Mouse (Mus musculus): ENCODE data around the gene Trim66. TPM values are rescaled to one million over a fixed set of nuclear protein-coding genes. Genes with fewer than 3 reads are reported as not detected.

Gene Trim66
- polyA plus RNA-seq (2014; fragmentation: Nextera tagmentation; extraction: Ambion mirVana), result 0.75 and 1.3 TPM in 2 replicates

GRCm38 (mm10) chr7:109508034-109508433 is at the start of gene Trim66:
Trim66 (minus strand) TSS chr7:109508134.
- Histone ChIP-seq H3K4me3 (replicated peaks; ENCODE audit: low read depth, low read length) (no peak within 1 kb of the TSS), H3K9ac (replicated peaks; ENCODE audit: low read length) (no peak within 1 kb of the TSS), H3K4me1 (ENCODE audit: control insufficient read depth, insufficient read depth, low read length) (peaks cover 10% of the 10 kb centered on the region), H3K27me3 (ENCODE audit: control insufficient read depth, insufficient read depth, low read length) (no peaks in the 10 kb centered on the region), H3K9me3 (ENCODE audit: control insufficient read depth, low read length) (no peaks in the 10 kb centered on the region), H3K27ac (replicated peaks; ENCODE audit: low read depth, low read length) (0 out of 2 replicates have a peak within 1 kb of the TSS, but pooled peaks have one; percentile 20), H3K36me3 (ENCODE audit: control insufficient read depth, insufficient read depth, low read length) (no peaks in the 10 kb centered on the region), H3K4me2 (ENCODE audit: low read length) (peak within 1 kb of the TSS; percentile 25)
- ATAC-seq (ENCODE audit: low FRiP score, low TSS enrichment), result no peak
- DNase-seq, result no peak
- 84% methylated on average over 4 of the region's 4 CpGs for WGBS

- H3K27me3 ChIP-seq (ENCODE audit: control insufficient read depth, insufficient read depth, low read length), result no peaks in the 10 kb centered on the region
- DNase-seq (no peak), ATAC-seq (ENCODE audit: low FRiP score, low TSS enrichment) (no peak)
- no peak overlapping the region for H3K27ac ChIP-seq (replicated peaks; ENCODE audit: low read depth, low read length)
- H3K4me2 ChIP-seq (ENCODE audit: low read length), result no peak overlapping the region
- H3K9ac ChIP-seq (replicated peaks; ENCODE audit: low read length), result no peak overlapping the region
- 96% methylated on average over 5 of the region's 5 CpGs for WGBS
- no peaks in the 10 kb centered on the region for H3K9me3 ChIP-seq (ENCODE audit: control insufficient read depth, low read length)
- H3K4me1 ChIP-seq (ENCODE audit: control insufficient read depth, insufficient read depth, low read length), result no peaks in the 10 kb centered on the region
- H3K36me3 ChIP-seq (ENCODE audit: control insufficient read depth, insufficient read depth, low read length), result 0 out of 2 replicates have a peak, but pooled peaks cover 3% of the 10 kb centered on the region
- no peak overlapping the region for H3K4me3 ChIP-seq (replicated peaks; ENCODE audit: low read depth, low read length)
Measured at GRCm38 (mm10) chr7:109546726-109547125, 38.8 kb upstream of the Trim66 start.

GRCm38 (mm10) chr7:109546186-109546585 is 38.3 kb upstream of the Trim66 start:
- Histone ChIP-seq H3K27ac (replicated peaks; ENCODE audit: low read depth, low read length) (no peak overlapping the region), H3K36me3 (ENCODE audit: control insufficient read depth, insufficient read depth, low read length) (0 out of 2 replicates have a peak, but pooled peaks cover 3% of the 10 kb centered on the region), H3K9me3 (ENCODE audit: control insufficient read depth, low read length) (no peaks in the 10 kb centered on the region), H3K9ac (replicated peaks; ENCODE audit: low read length) (no peak overlapping the region), H3K4me2 (ENCODE audit: low read length) (no peak overlapping the region), H3K27me3 (ENCODE audit: control insufficient read depth, insufficient read depth, low read length) (no peaks in the 10 kb centered on the region), H3K4me1 (ENCODE audit: control insufficient read depth, insufficient read depth, low read length) (no peaks in the 10 kb centered on the region), H3K4me3 (replicated peaks; ENCODE audit: low read depth, low read length) (no peak overlapping the region)
- ATAC-seq (ENCODE audit: low FRiP score, low TSS enrichment) (no peak), DNase-seq (no peak)
- 93% methylated on average over 2 of the region's 2 CpGs for WGBS

- ATAC-seq (ENCODE audit: low FRiP score, low TSS enrichment), result no peak
- DNase-seq, result peak; percentile 20
Measured at GRCm38 (mm10) chr7:109545255-109545993, 37.5 kb upstream of the Trim66 start.

GRCm38 (mm10) chr7:109544792-109545191 is 36.9 kb upstream of the Trim66 start:
- 0 out of 2 replicates have a peak, but pooled peaks cover 3% of the 10 kb centered on the region for H3K36me3 ChIP-seq (ENCODE audit: control insufficient read depth, insufficient read depth, low read length)
- DNase-seq (no peak), ATAC-seq (ENCODE audit: low FRiP score, low TSS enrichment) (no peak)
- no peak overlapping the region for H3K4me2 ChIP-seq (ENCODE audit: low read length)
- H3K27ac ChIP-seq (replicated peaks; ENCODE audit: low read depth, low read length), result 0 out of 2 replicates have a peak overlapping the region, but pooled peaks have one; percentile 22
- no peak overlapping the region for H3K9ac ChIP-seq (replicated peaks; ENCODE audit: low read length)
- WGBS, result 84% methylated on average over 5 of the region's 5 CpGs
- no peaks in the 10 kb centered on the region for H3K27me3 ChIP-seq (ENCODE audit: control insufficient read depth, insufficient read depth, low read length)
- H3K4me1 ChIP-seq (ENCODE audit: control insufficient read depth, insufficient read depth, low read length), result no peaks in the 10 kb centered on the region
- no peak overlapping the region for H3K4me3 ChIP-seq (replicated peaks; ENCODE audit: low read depth, low read length)
- no peaks in the 10 kb centered on the region for H3K9me3 ChIP-seq (ENCODE audit: control insufficient read depth, low read length)

More at GRCm38 (mm10) chr7:109545255-109545993, 37.5 kb upstream of the Trim66 start:
- H3K27me3 ChIP-seq (ENCODE audit: control insufficient read depth, insufficient read depth, low read length), result no peaks in the 10 kb centered on the region
- no peak overlapping the region for H3K4me3 ChIP-seq (replicated peaks; ENCODE audit: low read depth, low read length)
- H3K27ac ChIP-seq (replicated peaks; ENCODE audit: low read depth, low read length), result 0 out of 2 replicates have a peak overlapping the region, but pooled peaks have one; percentile 22
- H3K36me3 ChIP-seq (ENCODE audit: control insufficient read depth, insufficient read depth, low read length), result 0 out of 2 replicates have a peak, but pooled peaks cover 3% of the 10 kb centered on the region
- WGBS, result 78% methylated on average over 10 of the region's 10 CpGs
- H3K4me1 ChIP-seq (ENCODE audit: control insufficient read depth, insufficient read depth, low read length), result no peaks in the 10 kb centered on the region
- no peaks in the 10 kb centered on the region for H3K9me3 ChIP-seq (ENCODE audit: control insufficient read depth, low read length)
- H3K4me2 ChIP-seq (ENCODE audit: low read length), result no peak overlapping the region
- H3K9ac ChIP-seq (replicated peaks; ENCODE audit: low read length), result no peak overlapping the region

GRCm38 (mm10) chr7:109542364-109542628 is 34.4 kb upstream of the Trim66 start:
- H3K4me3 ChIP-seq (replicated peaks; ENCODE audit: low read depth, low read length), result no peak overlapping the region
- H3K4me1 ChIP-seq (ENCODE audit: control insufficient read depth, insufficient read depth, low read length), result no peaks in the 10 kb centered on the region
- 0 out of 2 replicates have a peak, but pooled peaks cover 3% of the 10 kb centered on the region for H3K36me3 ChIP-seq (ENCODE audit: control insufficient read depth, insufficient read depth, low read length)
- no peak overlapping the region for H3K9ac ChIP-seq (replicated peaks; ENCODE audit: low read length)
- no peak overlapping the region for H3K4me2 ChIP-seq (ENCODE audit: low read length)
- ATAC-seq (ENCODE audit: low FRiP score, low TSS enrichment), result no peak
- DNase-seq, result no peak
- no peak overlapping the region for H3K27ac ChIP-seq (replicated peaks; ENCODE audit: low read depth, low read length)
- H3K9me3 ChIP-seq (ENCODE audit: control insufficient read depth, low read length), result no peaks in the 10 kb centered on the region
- WGBS, result 90% methylated on average over 3 of the region's 3 CpGs
- no peaks in the 10 kb centered on the region for H3K27me3 ChIP-seq (ENCODE audit: control insufficient read depth, insufficient read depth, low read length)

GRCm38 (mm10) chr7:109541609-109542363 is 33.9 kb upstream of the Trim66 start:
- no peaks in the 10 kb centered on the region for H3K9me3 ChIP-seq (ENCODE audit: control insufficient read depth, low read length)
- no peak overlapping the region for H3K9ac ChIP-seq (replicated peaks; ENCODE audit: low read length)
- H3K27ac ChIP-seq (replicated peaks; ENCODE audit: low read depth, low read length), result no peak overlapping the region
- no peak overlapping the region for H3K4me3 ChIP-seq (replicated peaks; ENCODE audit: low read depth, low read length)
- no peaks in the 10 kb centered on the region for H3K27me3 ChIP-seq (ENCODE audit: control insufficient read depth, insufficient read depth, low read length)
- 0 out of 2 replicates have a peak, but pooled peaks cover 3% of the 10 kb centered on the region for H3K36me3 ChIP-seq (ENCODE audit: control insufficient read depth, insufficient read depth, low read length)
- H3K4me2 ChIP-seq (ENCODE audit: low read length), result no peak overlapping the region
- ATAC-seq (ENCODE audit: low FRiP score, low TSS enrichment) (no peak), DNase-seq (no peak)
- 0 out of 2 replicates have a peak, but pooled peaks cover 3% of the 10 kb centered on the region for H3K4me1 ChIP-seq (ENCODE audit: control insufficient read depth, insufficient read depth, low read length)
- 93% methylated on average over 10 of the region's 10 CpGs for WGBS

GRCm38 (mm10) chr7:109540902-109541301 is 33.0 kb upstream of the Trim66 start:
- DNase-seq (no peak), ATAC-seq (ENCODE audit: low FRiP score, low TSS enrichment) (no peak)
- Histone ChIP-seq H3K4me3 (replicated peaks; ENCODE audit: low read depth, low read length) (no peak overlapping the region), H3K9me3 (ENCODE audit: control insufficient read depth, low read length) (no peaks in the 10 kb centered on the region), H3K4me1 (ENCODE audit: control insufficient read depth, insufficient read depth, low read length) (0 out of 2 replicates have a peak, but pooled peaks cover 5% of the 10 kb centered on the region), H3K27ac (replicated peaks; ENCODE audit: low read depth, low read length) (no peak overlapping the region), H3K27me3 (ENCODE audit: control insufficient read depth, insufficient read depth, low read length) (no peaks in the 10 kb centered on the region), H3K9ac (replicated peaks; ENCODE audit: low read length) (no peak overlapping the region), H3K4me2 (ENCODE audit: low read length) (no peak overlapping the region), H3K36me3 (ENCODE audit: control insufficient read depth, insufficient read depth, low read length) (0 out of 2 replicates have a peak, but pooled peaks cover 3% of the 10 kb centered on the region)

All from midbrain, embryonic 14.5 days (tissue).